Comparison of ENCODE assay signal across 9 mouse cellular contexts in the genomic region with DNA sequence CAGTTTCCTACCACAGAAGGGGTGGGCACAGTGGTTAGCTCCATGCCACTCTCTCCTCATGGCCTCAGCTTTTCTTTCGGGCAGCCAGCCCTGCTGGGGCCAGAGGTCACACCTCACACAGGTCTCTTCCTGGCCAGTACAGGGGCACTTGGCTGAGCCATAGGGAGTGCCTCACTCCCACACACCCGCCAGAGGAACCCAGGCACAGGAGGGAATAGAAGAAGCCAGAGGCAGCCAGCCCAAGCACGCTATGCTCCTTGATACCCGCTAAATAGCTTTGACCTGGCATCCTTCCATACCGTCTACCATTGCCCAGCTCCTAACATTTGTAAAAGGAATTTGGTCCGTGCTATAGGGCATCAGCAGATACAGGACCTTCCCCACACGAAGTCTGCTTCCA.
A peak's percentile ranks its signal among the peaks of the same experiment; 100 is the strongest.
DNase-seq lines count a peak whose midpoint lies in the region; ATAC-seq lines count a peak whose summit lies in the region.
"Had no signal": no experiment of that assay in that cellular context is flagged by ENCODE, and none has a peak within 500 bp of the region (broad histone marks: within the 10 kb centered on the region; RNA-seq: fewer than 3 reads in every experiment).

No protein-coding gene starts in this region.

- H3K27me3 ChIP-seq in heart, embryonic 16.5 days (ENCODE audit: control insufficient read depth, insufficient read depth, low read length): no peaks in the 10 kb centered on the region

- H3K9me3 ChIP-seq in heart, embryonic 16.5 days (replicated peaks; ENCODE audit: control insufficient read depth, low read length): no peaks in the 10 kb centered on the region

- H3K27ac ChIP-seq in heart, embryonic 16.5 days (ENCODE audit: low read length): no peak overlapping the region

- H3K36me3 ChIP-seq in heart, embryonic 16.5 days (ENCODE audit: control insufficient read depth, insufficient read depth): no peaks in the 10 kb centered on the region

- no peak overlapping the region for H3K4me2 ChIP-seq in heart, embryonic 16.5 days (ENCODE audit: low read depth, low read length)

- WGBS in heart, embryonic 16.5 days: 30% methylated on average over 7 of the region's 7 CpGs

- DNase-seq in heart, adult 11 months: no peak
- DNase-seq in testis, postnatal 14 days (ENCODE audit: low spot score): peak; percentile 50
- DNase-seq in testis, postnatal 10 days (ENCODE audit: low spot score): no peak
- peak; percentile 16 for DNase-seq in kidney, postnatal 14 days
- DNase-seq in cerebellum, adult 9-11 months: no peak
- no peak for DNase-seq in spleen, postnatal 36 days (ENCODE audit: low spot score in 2 of 2)
- DNase-seq: adrenal gland, postnatal 25 days had no signal

- peaks cover 35% of the 10 kb centered on the region for H3K4me1 ChIP-seq in heart, embryonic 16.5 days (ENCODE audit: control insufficient read depth, insufficient read depth, low read length)

- H3K4me3 ChIP-seq in heart, embryonic 16.5 days (ENCODE audit: low read length): no peak overlapping the region

- H3K9ac ChIP-seq in heart, embryonic 16.5 days (ENCODE audit: low read length): peak overlapping the region; percentile 46

- ATAC-seq in heart, embryonic 16.5 days (replicated peaks; ENCODE audit: extremely low read depth, insufficient read depth, low FRiP score): 0 out of 2 replicates have a peak, but pooled peaks have one; percentile 22
- no peak for ATAC-seq in frontal cortex, adult (ENCODE audit: low TSS enrichment)

Comparison
In these comparisons a context has a peak if more than half of its experiments do, and no peak if none do; other contexts are left out.
1. DNase-seq: peak in testis, postnatal 14 days (single experiment) and kidney, postnatal 14 days (single experiment); none in heart, adult 11 months (single experiment), testis, postnatal 10 days (single experiment), cerebellum, adult 9-11 months (single experiment) and spleen, postnatal 36 days (0 of 2).